Mouse (Mus musculus) stomach, adult 2 months (tissue): ENCODE results near the gene Opa1. TPM values are rescaled to one million over a fixed set of nuclear protein-coding genes. Genes with fewer than 3 reads are reported as not detected.

ENCODE experiments used
- polyA plus RNA-seq: library from polyadenylated mRNA; depleted of rRNA; stranded (reverse); fragments of >200 nt; gene quantifications from 2 replicates; pipeline ENCODE4 v1.2.3, GENCODE M21; 2012; rRNA removed

The Opa1 gene
- 1.6 and 2.2 TPM in 2 replicates for polyA plus RNA-seq

GRCm38 (mm10) chr16:29579167-29579786, at the start of gene Opa1:
Gene Opa1 (plus strand): TSS chr16:29579334.

GRCm38 (mm10) chr16:29544829-29545228, 34.3 kb upstream of the Opa1 start, which contains the start of gene Atp13a4:
Gene Atp13a4 (minus strand): TSS chr16:29544864.

Other genes starting within 250 kb of the Opa1 start
- 0.14 and 0.20 TPM in 2 replicates for gene Atp13a5, start 200.6 kb upstream of the Opa1 start, polyA plus RNA-seq
- 0.39 and 0.54 TPM in 2 replicates for gene Atp13a4, start 34.5 kb upstream of the Opa1 start, polyA plus RNA-seq